Comparison of ENCODE assay signal across 9 mouse cellular contexts in the genomic region with DNA sequence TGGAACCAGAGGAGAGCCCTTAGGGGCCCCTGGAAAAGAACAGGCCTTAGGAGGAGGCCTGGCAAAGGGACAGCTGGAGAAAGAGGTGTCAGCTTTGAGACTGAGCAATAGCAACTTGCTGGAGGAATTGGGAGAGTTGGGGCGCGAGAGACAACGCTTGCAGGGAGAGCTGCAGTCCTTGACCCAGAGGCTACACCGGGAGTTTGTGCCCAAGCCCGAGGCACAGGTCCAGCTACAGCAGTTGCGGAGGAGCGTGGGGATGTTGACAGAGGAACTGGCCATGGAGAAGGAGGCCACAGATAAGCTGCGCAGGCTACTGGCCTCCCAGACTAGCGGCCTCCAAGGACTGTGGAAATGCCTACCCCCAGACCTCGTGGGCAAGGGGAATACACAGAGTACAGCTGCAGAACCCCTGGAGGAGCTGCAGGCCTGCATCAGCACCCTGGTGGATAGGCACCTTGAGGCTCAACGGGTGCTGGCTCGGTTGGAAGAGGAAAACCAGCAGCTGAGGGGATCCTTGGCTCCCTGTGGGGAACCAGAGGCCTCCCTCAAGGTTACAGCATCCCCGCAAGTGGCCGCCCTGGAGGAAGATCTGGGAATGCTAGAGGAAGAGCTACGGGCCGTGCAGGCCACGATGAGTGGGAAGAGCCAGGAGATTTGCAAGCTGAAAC. TPM values are rescaled to one million over a fixed set of nuclear protein-coding genes. Genes with fewer than 3 reads are reported as not detected.
A peak's percentile ranks its signal among the peaks of the same experiment; 100 is the strongest.
DNase-seq lines count a peak whose midpoint lies in the region; ATAC-seq and TF ChIP-seq lines count a peak whose summit lies in the region.
"Had no signal": no experiment of that assay in that cellular context is flagged by ENCODE, and none has a peak within 500 bp of the region (broad histone marks: within the 10 kb centered on the region; RNA-seq: fewer than 3 reads in every experiment).

No protein-coding gene starts in this region.

- H3K4me2 ChIP-seq in liver, embryonic 11.5 days: peak overlapping the region; percentile 37
- peak overlapping the region; percentile 51 for H3K4me2 ChIP-seq in intestine, postnatal 0 days (replicated peaks; ENCODE audit: low read depth)
- H3K4me2 ChIP-seq in stomach, embryonic 14.5 days (replicated peaks; ENCODE audit: low read depth, low read length): peak overlapping the region; percentile 38

- peaks cover 41% of the 10 kb centered on the region for H3K27me3 ChIP-seq in liver, embryonic 11.5 days (replicated peaks; ENCODE audit: control insufficient read depth, insufficient read depth, low read length)
- peaks cover 63% of the 10 kb centered on the region for H3K27me3 ChIP-seq in forebrain, embryonic 10.5 days (ENCODE audit: poor library complexity, severe bottlenecking)
- peaks cover 9% of the 10 kb centered on the region; the same call in 1 of the 2 replicates for H3K27me3 ChIP-seq in intestine, postnatal 0 days (replicated peaks; ENCODE audit: control insufficient read depth, insufficient read depth, low read length)
- no peaks in the 10 kb centered on the region for H3K27me3 ChIP-seq in stomach, embryonic 14.5 days (ENCODE audit: control insufficient read depth, insufficient read depth, low read length)

- H3K27ac ChIP-seq in liver, embryonic 11.5 days (ENCODE audit: low read depth, low read length): no peak overlapping the region
- peak overlapping the region; percentile 3; the same call in 1 of the 2 replicates for H3K27ac ChIP-seq in forebrain, embryonic 10.5 days
- no peak overlapping the region for H3K27ac ChIP-seq in intestine, postnatal 0 days (ENCODE audit: low read depth, low read length)
- no peak overlapping the region for H3K27ac ChIP-seq in stomach, embryonic 14.5 days (ENCODE audit: low read length)

- TF ChIP-seq CTCF in intestine, postnatal 0 days (IDR thresholded peaks at IDR 0.05; ENCODE audit: low read depth): no peak

- H3K9ac ChIP-seq in liver, embryonic 11.5 days (ENCODE audit: low read depth, low read length): no peak overlapping the region
- no peak overlapping the region for H3K9ac ChIP-seq in intestine, postnatal 0 days (ENCODE audit: low read depth, low read length)
- H3K9ac ChIP-seq in stomach, embryonic 14.5 days (replicated peaks; ENCODE audit: low read depth, low read length): no peak overlapping the region

- WGBS in liver, embryonic 11.5 days: 43% methylated on average over 17 of the region's 17 CpGs
- 59% methylated on average over 17 of the region's 17 CpGs for WGBS in forebrain, embryonic 10.5 days
- WGBS in intestine, postnatal 0 days: 52% methylated on average over 17 of the region's 17 CpGs
- 45% methylated on average over 17 of the region's 17 CpGs for WGBS in stomach, embryonic 14.5 days

- no peak for ATAC-seq in liver, embryonic 11.5 days (replicated peaks; ENCODE audit: low FRiP score)
- no peak for ATAC-seq in intestine, postnatal 0 days
- no peak for ATAC-seq in stomach, embryonic 14.5 days (ENCODE audit: insufficient number of reproducible peaks, insufficient read depth, low FRiP score, low read depth)

- peaks cover 5% of the 10 kb centered on the region for H3K4me1 ChIP-seq in liver, embryonic 11.5 days (replicated peaks; ENCODE audit: control insufficient read depth, insufficient read depth, low read length)
- peaks cover 18% of the 10 kb centered on the region for H3K4me1 ChIP-seq in forebrain, embryonic 10.5 days
- H3K4me1 ChIP-seq in intestine, postnatal 0 days (replicated peaks; ENCODE audit: control insufficient read depth, insufficient read depth, low read length): no peaks in the 10 kb centered on the region
- no peaks in the 10 kb centered on the region for H3K4me1 ChIP-seq in stomach, embryonic 14.5 days (ENCODE audit: control insufficient read depth, insufficient read depth, low read length)

- no peaks in the 10 kb centered on the region for H3K36me3 ChIP-seq in liver, embryonic 11.5 days (ENCODE audit: control insufficient read depth, insufficient read depth, low read length)
- H3K36me3 ChIP-seq in forebrain, embryonic 10.5 days (replicated peaks): no peaks in the 10 kb centered on the region
- no peaks in the 10 kb centered on the region for H3K36me3 ChIP-seq in intestine, postnatal 0 days (ENCODE audit: control insufficient read depth, insufficient read depth)
- no peaks in the 10 kb centered on the region for H3K36me3 ChIP-seq in stomach, embryonic 14.5 days (ENCODE audit: control insufficient read depth, insufficient read depth, low read length)

- H3K4me3 ChIP-seq in liver, embryonic 11.5 days (ENCODE audit: low read depth, low read length): peak overlapping the region; percentile 3
- H3K4me3 ChIP-seq in forebrain, embryonic 10.5 days: peak overlapping the region; percentile 27
- 0 out of 2 replicates have a peak overlapping the region, but pooled peaks have one; percentile 7 for H3K4me3 ChIP-seq in intestine, postnatal 0 days (ENCODE audit: low read depth, low read length)
- peak overlapping the region; percentile 10; the same call in 1 of the 2 replicates for H3K4me3 ChIP-seq in stomach, embryonic 14.5 days (ENCODE audit: low read depth, low read length)

- H3K9me3 ChIP-seq in liver, embryonic 11.5 days (ENCODE audit: control insufficient read depth, low read length): no peaks in the 10 kb centered on the region
- no peaks in the 10 kb centered on the region for H3K9me3 ChIP-seq in forebrain, embryonic 10.5 days
- no peaks in the 10 kb centered on the region for H3K9me3 ChIP-seq in intestine, postnatal 0 days (ENCODE audit: control insufficient read depth)
- no peaks in the 10 kb centered on the region for H3K9me3 ChIP-seq in stomach, embryonic 14.5 days (ENCODE audit: control insufficient read depth, low read depth, low read length)

- DNase-seq in liver, embryonic 11.5 days (ENCODE audit: low spot score): no peak
- DNase-seq in liver: no peak
- no peak for DNase-seq in forebrain, embryonic 10.5 days (ENCODE audit: extremely low spot score, low spot score)
- no peak for DNase-seq in spleen, postnatal 14 days (ENCODE audit: low spot score in 2 of 2)
- DNase-seq in right cerebral cortex, postnatal 4 days: no peak
- no peak for DNase-seq in T-cell, adult 2 months (ENCODE audit: low spot score)
- DNase-seq: lung, adult 18-20 months had no signal

RNA-seq across cellular contexts. Expression of gene Pias3, which starts 11.9 kb away (rescaled TPM):
- polyA plus RNA-seq in liver, embryonic 11.5 days (2014; fragmentation: Nextera tagmentation; extraction: Ambion mirVana): 19.6 and 21.1 TPM in 2 replicates
- 45.2 and 49.6 TPM in 2 replicates for polyA plus RNA-seq in forebrain, embryonic 10.5 days (2016; fragmentation: Nextera tagmentation; extraction: Ambion mirVana)
- 15.2 and 16.1 TPM in 2 replicates for polyA plus RNA-seq in intestine, postnatal 0 days (2015; fragmentation: Nextera tagmentation; extraction: Ambion mirVana)
- 52.6 and 59.4 TPM in 2 replicates for polyA plus RNA-seq in stomach, embryonic 14.5 days (2014; fragmentation: Nextera tagmentation; extraction: Ambion mirVana)

RNA-seq across cellular contexts. Expression of gene Ankrd35, which starts 14.4 kb away (rescaled TPM):
- 0.32 and 0.40 TPM in 2 replicates for polyA plus RNA-seq in liver, embryonic 11.5 days (2014; fragmentation: Nextera tagmentation; extraction: Ambion mirVana)
- polyA plus RNA-seq in forebrain, embryonic 10.5 days (2016; fragmentation: Nextera tagmentation; extraction: Ambion mirVana): 0.06 and 0.09 TPM in 2 replicates
- 0.22 and 0.29 TPM in 2 replicates for polyA plus RNA-seq in intestine, postnatal 0 days (2015; fragmentation: Nextera tagmentation; extraction: Ambion mirVana)
- polyA plus RNA-seq in stomach, embryonic 14.5 days (2014; fragmentation: Nextera tagmentation; extraction: Ambion mirVana): 0.82 and 1.1 TPM in 2 replicates

RNA-seq across cellular contexts. Expression of gene Nudt17, which starts 24.1 kb away (rescaled TPM):
- polyA plus RNA-seq in liver, embryonic 11.5 days (2014; fragmentation: Nextera tagmentation; extraction: Ambion mirVana): 2.4 and 2.5 TPM in 2 replicates
- polyA plus RNA-seq in forebrain, embryonic 10.5 days (2016; fragmentation: Nextera tagmentation; extraction: Ambion mirVana): 13.7 and 14.1 TPM in 2 replicates
- polyA plus RNA-seq in intestine, postnatal 0 days (2015; fragmentation: Nextera tagmentation; extraction: Ambion mirVana): 2.2 and 2.8 TPM in 2 replicates
- 8.7 and 9.3 TPM in 2 replicates for polyA plus RNA-seq in stomach, embryonic 14.5 days (2014; fragmentation: Nextera tagmentation; extraction: Ambion mirVana)

RNA-seq across cellular contexts. Expression of gene Itga10, which starts 38.9 kb away (rescaled TPM):
- 0.57 and 0.77 TPM in 2 replicates for polyA plus RNA-seq in liver, embryonic 11.5 days (2014; fragmentation: Nextera tagmentation; extraction: Ambion mirVana)
- 0.43 and 0.51 TPM in 2 replicates for polyA plus RNA-seq in forebrain, embryonic 10.5 days (2016; fragmentation: Nextera tagmentation; extraction: Ambion mirVana)
- 0.17 and 0.21 TPM in 2 replicates for polyA plus RNA-seq in intestine, postnatal 0 days (2015; fragmentation: Nextera tagmentation; extraction: Ambion mirVana)
- polyA plus RNA-seq in stomach, embryonic 14.5 days (2014; fragmentation: Nextera tagmentation; extraction: Ambion mirVana): 0.88 and 1.00 TPM in 2 replicates

RNA-seq across cellular contexts. Expression of gene Polr3c, which starts 43.1 kb away (rescaled TPM):
- polyA plus RNA-seq in liver, embryonic 11.5 days (2014; fragmentation: Nextera tagmentation; extraction: Ambion mirVana): 41.4 and 44.1 TPM in 2 replicates
- polyA plus RNA-seq in forebrain, embryonic 10.5 days (2016; fragmentation: Nextera tagmentation; extraction: Ambion mirVana): 52.0 and 52.7 TPM in 2 replicates
- polyA plus RNA-seq in intestine, postnatal 0 days (2015; fragmentation: Nextera tagmentation; extraction: Ambion mirVana): 19.7 and 20.5 TPM in 2 replicates
- 31.8 and 32.5 TPM in 2 replicates for polyA plus RNA-seq in stomach, embryonic 14.5 days (2014; fragmentation: Nextera tagmentation; extraction: Ambion mirVana)
